Mouse (Mus musculus): Measurements from ENCODE around the gene Tnfaip1.
A peak's percentile ranks its signal among the peaks of the same experiment; 100 is the strongest.
"Not testable (repeated sequence)": the region's sequence is repeated elsewhere in the genome, so short reads cannot be mapped to it uniquely, and the experiment has no call there.

The Tnfaip1 gene

DNA sequence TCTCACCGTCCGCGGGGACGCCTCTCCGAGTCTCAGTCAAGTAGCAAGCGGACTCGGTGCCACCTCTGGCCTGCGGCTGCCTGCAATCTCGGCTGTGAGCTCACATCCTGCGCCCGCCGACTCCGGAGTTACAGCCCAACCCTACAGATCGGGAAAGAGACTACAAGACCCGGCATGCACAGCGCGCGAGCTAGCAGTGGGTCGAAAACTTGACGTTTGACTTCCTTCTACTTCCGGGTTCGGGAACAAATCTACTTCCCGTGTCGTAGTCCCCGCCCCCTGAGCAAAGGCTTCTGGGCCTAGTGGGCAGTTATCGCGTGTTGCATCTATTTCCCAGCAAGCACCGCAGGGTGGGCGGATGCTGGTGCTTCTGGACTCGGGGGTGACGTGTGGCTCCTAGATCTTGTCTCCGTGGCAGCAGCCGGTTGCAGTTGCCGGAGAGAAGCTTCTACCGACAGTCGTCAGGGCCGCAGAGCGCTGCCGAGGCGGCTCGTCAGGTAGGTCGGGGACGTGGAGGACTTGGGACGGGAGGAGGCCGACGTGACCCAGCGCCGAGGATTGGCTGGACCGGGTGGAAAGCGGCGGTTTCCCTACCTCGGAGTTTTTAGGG is at the start of gene Tnfaip1, which contains the start of gene Ift20:
TSS of gene Tnfaip1 (minus strand) at position 253 of the 610 bp plus-strand sequence.
TSS of gene Ift20 (plus strand) at position 282 of the 610 bp plus-strand sequence.
- DNase-seq (ENCODE audit: low spot score in 2 of 2): peak; percentile 92 to 93

DNA sequence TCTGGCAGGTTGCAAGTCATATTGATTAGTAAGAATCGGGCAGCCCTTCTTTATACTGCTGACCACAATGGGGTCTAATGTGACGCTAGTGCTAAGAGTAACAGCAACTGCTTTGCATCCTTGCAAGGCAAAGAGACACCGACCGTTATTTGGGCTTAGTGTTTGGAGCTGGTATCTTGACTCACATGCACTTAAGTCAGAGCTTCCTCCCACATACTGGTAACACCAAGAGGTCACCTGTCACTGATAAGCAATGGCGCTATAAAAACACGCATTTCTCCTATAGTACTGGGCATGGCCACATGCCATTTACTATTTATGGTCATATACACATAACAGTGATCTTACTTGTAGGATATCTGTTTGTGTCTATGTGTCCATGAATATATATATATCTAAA is 46.7 kb upstream of the Tnfaip1 start:
- no peak for DNase-seq (ENCODE audit: low spot score in 2 of 2)

GRCm38 (mm10) chr11:78574975-78575374 is 38.8 kb upstream of the Tnfaip1 start:
- DNase-seq (ENCODE audit: low spot score in 2 of 2): no peak

DNA sequence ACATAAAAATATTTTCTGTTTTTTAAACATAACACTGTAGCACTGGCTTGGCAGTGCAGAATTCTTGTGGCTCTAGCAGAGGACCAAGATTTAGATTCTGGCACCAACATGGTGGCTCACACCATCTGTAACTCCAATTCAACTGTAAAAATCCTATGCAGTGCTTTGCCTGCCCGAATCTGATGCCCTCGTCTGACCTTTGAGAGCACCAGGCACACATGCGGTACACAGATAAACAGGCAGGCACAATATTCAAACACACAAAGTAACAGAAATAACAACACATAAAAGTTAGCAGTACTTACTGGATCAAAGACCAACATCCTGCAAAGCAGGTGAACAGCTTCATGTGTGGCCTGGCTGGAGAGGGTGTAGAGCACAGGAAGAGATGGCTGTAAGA is 38.4 kb upstream of the Tnfaip1 start:
- DNase-seq (ENCODE audit: low spot score in 2 of 2): no peak

GRCm38 (mm10) chr11:78574031-78574430 is 37.9 kb upstream of the Tnfaip1 start:
- DNase-seq (ENCODE audit: low spot score in 2 of 2): not testable (repeated sequence)

DNA sequence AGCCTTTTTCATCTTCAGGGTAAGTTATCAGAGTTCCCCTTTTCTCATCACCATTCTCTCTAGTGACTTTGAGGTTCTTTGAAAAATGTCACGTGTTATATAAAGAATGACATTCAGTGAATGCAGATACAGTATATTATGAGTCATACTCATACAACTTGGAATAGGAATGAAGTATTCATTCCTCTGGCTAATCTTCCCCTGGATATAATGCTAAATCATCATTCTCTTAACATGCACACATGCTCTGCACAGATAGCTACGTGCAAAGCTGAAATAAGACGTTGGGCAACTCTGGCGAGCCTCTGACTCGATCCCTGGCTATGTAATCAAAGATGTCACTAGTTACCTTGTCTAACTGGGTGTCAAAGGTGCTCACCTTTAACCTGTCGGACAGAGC is 35.7 kb upstream of the Tnfaip1 start:
- no peak for DNase-seq (ENCODE audit: low spot score in 2 of 2)

DNA sequence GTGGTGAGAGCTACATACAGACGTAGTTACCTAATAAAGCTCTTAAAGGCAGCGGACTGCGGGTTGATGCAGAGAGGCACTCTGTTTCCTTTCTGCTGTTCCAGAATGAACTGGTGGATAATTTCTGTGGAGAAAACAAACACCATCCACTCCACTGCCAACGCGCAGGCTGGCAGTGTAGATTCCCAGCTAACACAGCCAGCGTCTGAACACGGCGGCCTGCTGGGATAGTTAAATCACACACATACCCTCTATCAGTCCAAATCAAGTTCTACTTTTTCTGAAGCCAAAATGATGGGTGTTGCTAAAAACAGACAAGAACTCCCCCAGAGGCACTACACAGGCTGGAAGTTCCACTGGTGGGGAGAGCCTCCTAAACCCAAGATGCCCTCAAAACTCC is 35.3 kb upstream of the Tnfaip1 start:
- DNase-seq (ENCODE audit: low spot score in 2 of 2): no peak

- no peak for DNase-seq (ENCODE audit: low spot score in 2 of 2)
These were observed 33.7 kb upstream of the Tnfaip1 start for GRCm38 (mm10) chr11:78569806-78570205.

DNA sequence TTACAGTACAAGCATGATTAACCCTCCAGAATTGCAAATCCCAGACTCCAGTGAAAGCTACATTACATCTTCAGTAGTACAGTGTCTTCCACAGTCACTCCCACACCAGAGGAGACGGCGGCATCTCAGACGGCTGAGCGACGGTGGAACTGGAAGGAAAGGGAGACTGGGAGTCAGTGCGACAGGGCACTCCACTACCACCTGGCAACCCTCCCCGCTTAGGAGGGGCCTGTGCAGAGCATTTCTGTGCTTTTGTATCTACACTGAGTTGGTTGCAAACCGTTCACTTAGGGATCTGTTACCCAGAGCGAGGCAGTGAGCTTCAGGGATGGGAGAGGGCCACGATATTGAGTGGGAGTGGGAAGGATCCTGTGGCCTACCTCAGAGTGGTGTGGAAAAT is 32.7 kb upstream of the Tnfaip1 start:
- DNase-seq (ENCODE audit: low spot score in 2 of 2): no peak

DNA sequence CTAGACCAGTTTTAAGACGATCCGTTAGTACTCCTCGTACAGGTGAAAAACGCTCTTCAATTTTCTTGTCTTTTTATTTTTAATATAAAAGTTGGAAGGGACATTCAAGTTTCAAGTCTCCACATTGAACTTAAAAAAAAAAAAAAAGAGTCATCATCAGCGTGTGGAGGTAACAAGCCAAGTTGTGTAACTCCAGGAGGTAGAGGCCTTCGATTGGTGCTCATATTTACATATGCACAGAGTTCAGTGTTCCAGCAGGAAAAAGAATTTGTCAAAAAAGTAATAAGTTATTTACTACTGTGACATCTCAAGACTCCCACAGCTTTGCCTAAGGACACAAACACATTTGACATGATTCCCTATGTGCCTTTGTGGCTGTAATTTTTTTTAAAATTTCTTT is 31.5 kb upstream of the Tnfaip1 start:
- no peak for DNase-seq (ENCODE audit: low spot score in 2 of 2)

DNA sequence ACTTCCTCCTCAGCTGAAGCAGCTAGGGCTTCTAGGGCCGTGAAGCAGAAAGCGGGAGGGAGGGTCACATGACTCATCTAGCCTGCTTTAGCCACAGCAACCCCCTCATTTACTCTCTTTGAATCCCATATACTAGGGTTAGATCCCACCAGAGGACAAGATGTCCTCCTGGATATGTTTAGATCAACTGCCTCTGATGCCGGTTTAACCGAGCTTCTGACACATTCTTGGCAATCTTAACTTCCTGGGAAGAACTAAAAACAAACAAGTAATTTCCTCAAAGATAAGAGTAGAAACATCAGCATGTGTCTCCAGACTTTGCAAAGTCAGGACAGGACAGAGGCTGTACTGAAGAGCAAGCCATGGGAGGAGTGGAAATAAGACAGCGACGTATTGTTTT is 30.6 kb upstream of the Tnfaip1 start:
- DNase-seq (ENCODE audit: low spot score in 2 of 2): no peak

DNA sequence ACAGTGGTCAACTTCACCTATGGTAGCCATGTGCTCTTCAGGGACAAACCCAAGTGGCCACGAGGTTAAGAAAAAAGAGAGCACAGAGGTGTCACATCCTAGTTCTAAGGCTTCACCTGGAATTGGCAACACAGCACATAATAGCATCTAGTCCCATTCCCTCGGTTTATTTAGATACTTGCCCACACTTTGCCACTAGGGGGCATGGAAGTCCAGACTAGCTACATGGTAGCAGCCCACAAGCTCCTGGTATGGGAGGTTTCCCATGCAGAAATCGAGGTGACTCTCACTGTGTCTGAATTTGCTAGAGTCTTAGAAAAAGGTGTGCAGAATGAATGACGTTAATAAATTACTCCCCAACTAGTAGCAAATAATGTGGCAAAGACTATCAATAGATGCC is 24.3 kb upstream of the Tnfaip1 start:
- DNase-seq (ENCODE audit: low spot score in 2 of 2): peak; percentile 42 to 64

- DNase-seq (ENCODE audit: low spot score in 2 of 2): no peak
These were observed 21.1 kb upstream of the Tnfaip1 start for GRCm38 (mm10) chr11:78557241-78557640.

DNA sequence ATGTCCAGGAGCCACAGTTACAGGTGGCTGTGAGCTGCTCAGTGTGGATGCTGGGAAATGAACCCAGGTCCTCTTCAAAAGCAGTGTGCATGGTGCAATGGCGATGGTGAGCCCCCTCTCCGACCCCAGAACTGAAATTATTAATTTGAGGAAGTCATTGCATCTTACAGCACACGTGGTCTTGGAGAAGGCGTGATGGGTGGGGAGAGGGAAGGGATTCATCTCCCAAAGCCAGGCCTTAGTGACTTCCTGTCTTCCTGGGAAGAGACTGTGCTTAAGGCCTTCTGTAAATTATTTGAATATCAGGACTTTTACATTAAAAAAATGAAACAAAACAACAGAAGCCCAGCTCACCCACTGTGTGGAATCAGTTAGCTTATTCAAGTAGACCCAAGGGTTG is 19.9 kb upstream of the Tnfaip1 start:
- DNase-seq (ENCODE audit: low spot score in 2 of 2): no peak

- no peak for DNase-seq (ENCODE audit: low spot score in 2 of 2)
These were observed 19.5 kb upstream of the Tnfaip1 start for GRCm38 (mm10) chr11:78555623-78556022.

DNA sequence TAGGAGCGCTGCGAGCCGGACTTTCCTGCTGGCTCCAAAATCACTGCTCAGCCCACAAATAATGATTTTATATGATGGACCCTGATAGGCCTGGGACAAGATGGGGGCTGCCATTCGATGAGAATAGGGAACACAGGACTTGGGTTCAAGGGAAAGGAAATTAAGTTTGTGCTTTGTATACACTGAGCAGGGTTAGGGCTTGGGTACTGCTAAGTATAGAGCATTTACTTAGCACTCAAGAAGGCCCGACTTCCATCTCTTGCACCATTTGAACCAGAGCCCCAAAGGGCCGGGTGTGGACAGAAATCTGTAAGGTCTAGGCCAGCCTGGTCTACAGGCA is 14.9 kb upstream of the Tnfaip1 start:
- DNase-seq (ENCODE audit: low spot score in 2 of 2): no peak

DNA sequence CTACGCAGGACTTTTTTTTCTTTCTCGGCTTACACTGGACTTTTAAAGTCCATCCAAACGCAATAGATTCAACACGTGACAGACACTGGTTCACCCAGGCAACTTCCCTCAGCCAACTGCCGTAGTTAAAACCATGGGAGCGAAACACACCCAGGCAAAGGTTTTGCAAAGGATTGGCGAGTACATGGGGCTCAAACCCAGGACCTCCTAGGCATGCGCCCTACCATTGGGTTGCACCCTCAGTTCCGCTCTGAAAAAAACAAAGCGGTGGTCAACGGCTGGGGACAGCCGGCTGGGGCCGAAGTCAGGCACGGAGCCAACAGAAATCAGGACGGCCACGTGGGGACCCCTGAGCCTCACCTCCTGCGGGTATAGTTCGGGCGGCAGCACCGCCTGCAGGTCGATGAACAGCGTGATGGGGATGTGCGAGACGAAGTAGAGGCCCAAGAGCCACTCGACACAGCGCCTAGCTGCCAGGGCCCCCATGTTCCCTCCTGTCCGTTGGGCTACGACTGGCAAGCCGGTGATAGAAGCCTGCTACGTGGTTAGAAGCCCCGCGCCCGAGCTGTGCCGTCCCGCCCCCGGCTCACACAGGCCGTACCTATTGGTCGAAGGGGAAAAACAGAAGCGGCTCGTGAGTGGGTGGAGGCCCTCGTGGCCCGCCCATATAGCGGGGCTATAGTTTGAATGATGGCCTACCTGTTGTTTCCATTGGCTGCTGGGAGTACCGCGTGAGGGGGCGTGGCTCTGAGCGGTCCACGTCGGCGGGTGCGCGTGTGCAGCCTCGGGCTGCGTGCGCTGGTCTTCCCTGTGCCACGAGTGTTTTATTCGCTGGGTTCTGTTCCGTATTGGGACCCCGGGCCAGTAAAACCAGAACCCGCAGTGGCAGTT is 14.3 kb upstream of the Tnfaip1 start, which contains the start of gene Tmem97:
TSS of gene Tmem97 (minus strand) at position 610 of the 891 bp plus-strand sequence.
- peak; percentile 85 to 94 for DNase-seq (ENCODE audit: low spot score in 2 of 2)

DNA sequence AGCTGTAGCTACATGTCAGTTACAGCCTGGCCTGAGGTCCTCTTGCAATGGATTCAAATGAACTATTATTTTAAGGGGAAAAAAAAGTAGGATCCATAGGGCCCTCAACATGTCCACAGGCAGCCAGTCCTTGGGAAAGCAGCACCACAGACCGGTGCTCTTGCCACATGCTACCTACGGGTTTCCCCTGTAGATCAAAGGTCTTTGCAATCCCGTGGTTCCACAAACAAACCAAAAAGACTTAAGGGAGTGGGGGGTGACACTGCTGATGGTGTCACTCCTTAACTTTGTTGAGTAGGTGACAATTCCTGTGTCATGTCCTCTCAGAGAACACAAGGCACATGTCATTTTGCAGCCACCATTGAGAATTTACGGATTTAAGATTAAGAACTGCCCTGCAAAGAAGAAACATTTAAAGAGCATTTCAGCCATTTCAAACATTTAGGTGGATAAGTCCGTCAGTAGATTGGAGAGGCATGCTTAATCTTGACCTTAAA is 13.4 kb upstream of the Tnfaip1 start:
- DNase-seq (ENCODE audit: low spot score in 2 of 2): no peak

DNA sequence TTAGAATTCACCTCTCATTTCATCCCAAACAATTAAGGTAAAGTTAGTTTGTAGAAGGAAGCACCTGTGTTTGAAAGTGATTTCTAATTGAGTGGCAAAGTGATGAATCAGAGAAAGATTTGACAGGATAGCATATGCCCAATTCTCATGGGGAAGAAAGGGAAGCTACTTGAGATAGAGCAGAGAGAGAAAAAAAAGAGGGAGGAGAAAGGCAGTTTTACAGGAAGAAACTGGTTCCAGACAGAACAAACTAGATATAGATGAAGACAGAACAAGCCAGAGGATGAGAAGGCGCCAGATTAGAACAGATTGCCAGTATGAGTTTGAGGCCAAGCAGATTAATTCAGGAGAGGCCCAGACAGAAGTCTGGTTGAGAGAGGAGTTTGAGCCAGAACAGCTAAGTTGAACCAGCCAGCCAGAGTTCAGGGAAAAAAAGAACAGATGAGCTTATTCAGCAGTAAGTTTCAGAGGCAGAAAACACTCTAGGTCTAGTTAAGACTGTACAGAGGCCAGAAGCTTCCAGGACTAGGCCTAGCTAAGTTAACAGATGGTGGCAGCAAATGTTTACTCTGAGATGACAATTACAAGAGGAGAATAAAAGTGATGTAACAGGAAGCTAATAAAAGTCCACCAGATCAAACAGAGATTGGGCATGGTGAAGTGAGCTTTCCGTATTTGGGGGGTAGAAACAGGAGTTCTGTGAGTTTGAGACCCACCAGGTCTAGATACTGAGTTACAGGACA is 11.8 kb upstream of the Tnfaip1 start:
- DNase-seq (ENCODE audit: low spot score in 2 of 2): no peak

- no peak for DNase-seq (ENCODE audit: low spot score in 2 of 2)
These were observed 9.0 kb upstream of the Tnfaip1 start for GRCm38 (mm10) chr11:78545181-78545580.

DNA sequence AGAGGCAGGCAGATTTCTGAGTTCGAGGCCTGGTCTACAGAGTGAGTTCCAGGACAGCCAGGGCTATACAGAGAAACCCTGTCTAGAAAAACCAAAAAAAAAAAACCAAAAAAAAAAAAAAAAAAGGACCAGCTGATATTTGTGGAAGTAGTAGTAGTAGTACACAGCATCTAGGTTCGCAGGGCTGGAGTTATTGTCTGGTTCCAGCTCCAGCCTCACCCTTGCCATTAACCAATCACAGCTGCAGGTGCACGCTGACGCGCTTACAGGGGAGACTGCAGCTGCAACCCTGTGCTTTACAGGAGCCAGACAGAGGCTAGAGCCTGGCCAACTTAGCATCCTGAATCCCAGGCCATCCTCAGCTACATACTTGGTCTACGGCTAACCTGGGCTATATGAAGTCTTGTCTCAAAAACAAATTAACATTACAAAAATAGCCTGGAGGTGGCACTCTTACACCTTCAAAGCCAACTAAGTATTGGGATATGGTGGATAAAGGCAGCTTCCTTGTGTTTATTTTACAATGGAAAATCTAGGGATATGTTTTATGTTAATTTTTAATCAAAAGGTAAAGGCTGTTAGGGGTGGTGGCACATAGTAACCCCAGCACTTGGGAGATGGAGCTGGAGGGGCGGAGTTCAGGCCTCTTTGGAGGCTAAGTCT is 8.4 kb upstream of the Tnfaip1 start:
- DNase-seq (ENCODE audit: low spot score in 2 of 2): no peak

DNA sequence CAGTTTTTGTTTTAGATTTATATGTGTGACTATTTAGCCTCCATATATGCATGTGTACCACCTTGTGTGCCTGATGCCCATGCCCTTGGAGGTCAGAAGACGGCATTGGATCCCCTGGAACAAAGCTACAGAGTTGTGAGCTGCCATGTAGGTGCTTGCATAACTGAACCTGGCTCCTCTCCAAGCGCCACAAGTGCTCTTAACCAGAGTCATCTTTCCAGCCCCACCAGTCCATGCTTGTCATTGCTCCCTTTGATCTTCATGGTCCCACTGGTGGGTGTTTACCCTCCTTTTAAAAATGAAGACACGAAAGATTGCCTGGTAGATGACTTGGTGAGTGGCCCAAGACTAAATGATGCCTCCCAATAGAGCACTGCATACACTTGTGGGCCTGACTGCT is 4.2 kb upstream of the Tnfaip1 start:
- DNase-seq (ENCODE audit: low spot score in 2 of 2): no peak

Data from frontal cortex, postnatal 25 days (tissue).